Mouse (Mus musculus) erythroid progenitor cell, adult 5-6 weeks (primary cell): ENCODE results near the gene Tex44. TPM values are rescaled to one million over a fixed set of nuclear protein-coding genes. Genes with fewer than 3 reads are reported as not detected.

Experiments
- ATAC-seq: replicated peaks from 2 replicates; pipeline ENCODE4 v1.8.0; 2016; ENCODE audit warnings: moderate number of reproducible peaks, mild to moderate bottlenecking, moderate TSS enrichment, inconsistent platforms; ENCODE audit not compliant: poor library complexity, low FRiP score, severe bottlenecking
- total RNA-seq, 2 experiments: library from RNA; stranded (forward) in 1 of 2; stranded (reverse) in 1 of 2; fragments of 150-400 nt in 1 of 2; fragments of 186-747, 209-891 nt in 1 of 2; gene quantifications; 2 replicates each; pipeline versions ENCODE4 v1.2.3 to v1.2.4; 2015 to 2017; ENCODE audit warnings: low replicate concordance in 2 of 2

The Tex44 gene
- not detected in 2 replicates for total RNA-seq (2015; ENCODE audit: low replicate concordance)
- total RNA-seq (2017; ENCODE audit: low replicate concordance) = not detected in 2 replicates

DNA sequence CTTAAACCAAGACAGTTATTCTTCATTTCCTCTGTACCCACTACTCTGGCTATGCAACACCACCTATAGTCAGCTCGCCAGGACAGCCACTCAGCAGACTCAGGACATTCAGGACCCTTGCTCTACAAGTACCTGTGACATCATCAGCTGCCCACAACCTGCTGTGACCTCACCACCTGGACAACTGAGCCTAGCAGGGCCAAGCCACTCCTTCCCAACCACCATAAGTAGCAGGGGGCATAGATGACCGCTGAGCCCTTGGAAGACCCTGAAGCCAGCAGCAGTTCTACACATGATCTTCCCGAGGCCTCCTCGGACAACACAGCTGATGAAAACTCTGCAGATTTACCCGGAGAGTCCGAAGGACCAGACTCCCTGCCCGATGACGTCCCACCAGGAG lies at the start of gene Tex44, which contains the start of gene Nmur1:
Gene Tex44, plus strand, starts transcription at position 202 of the 400 bp plus-strand sequence.
Gene Nmur1, minus strand, starts transcription at position 101 of the 400 bp plus-strand sequence.
- ATAC-seq = no peak

DNA sequence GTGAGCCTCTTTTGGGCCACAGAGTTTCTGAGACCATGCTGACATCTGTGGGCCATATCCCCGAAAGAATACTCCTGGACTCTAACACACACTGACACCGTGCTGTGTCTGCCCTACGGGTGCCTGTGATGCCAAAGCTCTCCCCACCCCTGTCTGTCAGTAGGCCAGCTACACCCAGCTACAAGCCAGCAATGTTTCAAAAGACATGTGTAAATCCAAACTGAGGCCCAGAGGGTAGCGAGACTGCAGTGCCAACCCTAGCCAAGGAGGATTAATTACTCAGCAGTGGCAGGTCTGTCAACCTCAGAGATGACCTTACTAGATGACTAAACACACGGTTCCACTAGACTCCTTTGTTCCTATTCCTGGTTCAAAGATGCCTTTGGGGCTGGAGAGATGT lies 49.8 kb upstream of the Tex44 start:
- no peak for ATAC-seq

DNA sequence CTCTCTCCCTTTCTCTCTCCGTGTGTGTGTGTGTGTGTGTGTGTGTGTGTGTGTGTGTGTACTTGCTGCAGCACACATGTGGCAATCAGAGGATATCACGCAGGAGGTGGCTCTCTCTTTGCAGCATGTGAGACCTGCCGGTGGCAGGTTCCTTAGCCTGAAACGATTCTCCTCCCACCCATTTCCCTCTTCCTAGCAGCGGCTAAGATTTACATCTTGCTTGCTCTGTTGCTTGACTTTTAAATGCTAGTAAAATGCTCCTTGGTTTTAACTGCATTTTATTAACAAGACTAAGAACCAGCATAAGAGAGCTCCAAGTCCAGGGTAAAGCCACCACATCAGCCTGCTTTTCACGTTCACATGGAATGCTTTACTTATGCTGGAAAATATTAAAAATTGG lies 47.5 kb upstream of the Tex44 start:
- ATAC-seq = no peak

DNA sequence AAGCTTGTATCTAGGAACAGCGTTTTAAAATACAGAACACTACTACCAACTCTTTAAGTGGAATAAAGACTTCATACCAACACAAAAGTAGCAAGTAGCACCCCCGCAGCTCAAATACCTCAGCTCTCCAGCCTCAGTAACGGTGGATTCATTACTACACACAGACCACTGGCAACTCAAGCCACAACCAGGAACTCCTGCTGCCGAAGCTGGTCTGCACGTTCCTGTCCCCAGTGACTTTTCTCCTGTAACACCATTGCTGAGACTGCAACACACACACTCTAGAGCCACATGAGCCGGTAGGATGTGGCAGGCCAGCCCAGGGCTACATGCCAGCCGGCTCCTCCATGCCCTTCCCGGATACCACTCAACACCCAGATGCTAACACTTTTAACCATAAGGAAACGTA lies 47.0 kb upstream of the Tex44 start:
- no peak for ATAC-seq

DNA sequence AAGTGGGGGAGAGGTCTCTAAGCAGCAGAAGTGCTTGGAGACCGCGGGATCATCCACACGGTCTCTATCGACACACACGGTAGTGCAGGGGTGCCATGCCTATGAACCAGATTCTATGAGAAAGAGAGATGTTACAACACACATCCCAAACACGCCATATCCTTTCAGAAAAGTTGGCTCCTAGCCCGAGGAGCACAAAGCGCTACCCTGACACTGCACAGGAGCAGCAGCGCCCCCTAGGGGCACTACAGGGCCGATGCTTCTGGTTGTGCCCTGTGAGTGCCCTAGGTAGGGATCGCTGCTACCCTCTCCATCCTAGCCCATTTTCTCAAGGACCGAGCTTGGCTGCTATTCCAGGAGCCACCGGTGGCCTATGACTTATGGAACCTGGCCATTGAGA lies 45.1 kb upstream of the Tex44 start:
- peak; percentile 76 for ATAC-seq

DNA sequence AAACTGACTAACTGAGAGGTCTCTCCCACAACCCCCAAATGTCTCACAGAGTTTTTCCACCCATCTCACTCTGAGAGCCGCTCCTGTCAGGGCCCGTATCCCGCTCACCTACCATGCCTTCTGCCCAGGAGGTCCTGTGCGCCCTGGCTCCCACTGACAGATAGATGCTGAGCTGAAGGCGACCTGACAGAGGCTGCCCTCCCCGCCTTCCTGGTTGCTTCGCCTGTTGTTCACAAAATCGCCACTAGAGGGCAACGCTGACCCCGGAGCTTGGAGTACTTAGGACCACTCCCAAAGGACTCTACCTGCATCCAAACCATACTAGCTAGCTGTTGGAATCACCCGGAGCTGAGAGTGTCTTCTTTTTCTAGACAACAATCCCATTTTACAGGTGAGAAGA lies 36.9 kb upstream of the Tex44 start:
- peak; percentile 67; the same call in 1 of the 2 replicates for ATAC-seq

DNA sequence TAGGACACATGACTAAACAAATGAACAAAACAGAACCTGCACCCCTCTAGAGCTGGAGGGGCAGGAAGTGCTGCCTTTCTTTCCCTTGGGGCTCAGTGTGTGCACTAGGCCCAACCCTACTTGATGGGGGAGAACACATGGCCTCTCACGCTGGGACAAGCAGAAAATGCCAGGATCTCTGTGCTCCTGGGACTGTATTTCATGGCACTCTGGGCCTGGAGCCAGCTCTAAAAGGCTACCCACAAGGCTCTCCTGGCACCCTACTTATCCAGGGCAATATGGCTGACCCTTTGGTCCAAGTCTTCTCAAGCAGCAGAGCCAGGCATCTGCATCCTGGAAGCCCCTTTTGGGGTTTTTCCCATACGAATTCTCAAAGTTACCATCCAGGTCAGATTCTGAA lies 34.7 kb upstream of the Tex44 start:
- no peak for ATAC-seq

DNA sequence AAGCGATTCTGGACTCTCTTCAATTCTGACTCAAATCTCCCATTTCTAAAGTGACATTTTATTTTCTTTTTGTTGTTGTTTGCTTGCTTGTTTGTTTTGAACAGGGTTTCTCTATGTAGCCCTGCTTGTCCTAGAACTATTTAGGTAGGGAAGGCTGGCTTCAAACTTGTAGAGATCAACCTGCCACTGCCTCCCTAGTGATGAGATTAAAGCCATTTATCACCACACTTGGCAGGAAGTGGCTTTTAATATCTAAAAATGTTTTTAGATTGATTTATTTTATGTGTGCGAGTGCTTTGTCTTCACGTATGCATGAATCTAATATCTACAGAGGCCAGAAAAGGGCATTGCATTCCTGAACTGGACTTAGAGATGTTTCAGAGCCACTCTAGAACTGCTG lies 32.9 kb upstream of the Tex44 start:
- no peak for ATAC-seq

DNA sequence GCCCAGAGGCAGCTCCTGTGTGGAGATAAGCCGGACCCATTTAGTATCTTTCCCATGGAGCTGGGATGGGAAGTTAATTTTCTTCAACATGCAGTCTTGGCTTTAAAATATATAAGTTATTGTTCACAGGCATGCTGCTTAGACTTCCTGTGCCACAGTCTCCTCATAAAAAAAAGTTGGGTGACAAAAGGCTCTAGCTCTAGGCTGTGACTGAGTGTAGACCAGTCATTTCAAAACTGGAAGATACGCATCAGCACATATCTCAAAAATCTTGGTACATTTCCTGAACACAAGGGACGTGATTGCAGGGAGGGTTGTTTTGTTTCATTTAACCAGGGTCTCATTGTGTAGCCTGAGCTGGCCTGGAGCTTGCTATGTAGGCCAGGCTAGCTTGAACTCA lies 31.9 kb upstream of the Tex44 start:
- ATAC-seq = no peak

DNA sequence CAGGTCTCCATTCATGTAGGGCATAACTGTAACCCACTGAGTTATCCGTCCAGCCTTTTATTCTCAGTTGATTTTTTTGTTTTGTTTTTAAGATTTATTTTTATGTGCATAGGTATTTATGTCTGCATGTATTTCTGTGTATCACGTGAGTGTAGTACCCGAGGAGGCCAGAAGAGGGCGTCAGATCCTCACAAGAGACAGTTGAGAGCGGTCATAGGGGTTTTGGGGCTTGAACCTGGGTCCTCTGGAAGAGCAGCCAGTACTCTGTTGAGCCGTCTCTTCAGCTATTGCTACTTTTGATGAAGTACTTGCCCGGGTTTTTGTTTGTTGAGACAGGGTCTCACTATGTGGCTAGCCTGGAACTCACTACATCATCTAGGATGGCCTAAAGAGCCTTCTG lies 30.2 kb upstream of the Tex44 start:
- no peak for ATAC-seq

DNA sequence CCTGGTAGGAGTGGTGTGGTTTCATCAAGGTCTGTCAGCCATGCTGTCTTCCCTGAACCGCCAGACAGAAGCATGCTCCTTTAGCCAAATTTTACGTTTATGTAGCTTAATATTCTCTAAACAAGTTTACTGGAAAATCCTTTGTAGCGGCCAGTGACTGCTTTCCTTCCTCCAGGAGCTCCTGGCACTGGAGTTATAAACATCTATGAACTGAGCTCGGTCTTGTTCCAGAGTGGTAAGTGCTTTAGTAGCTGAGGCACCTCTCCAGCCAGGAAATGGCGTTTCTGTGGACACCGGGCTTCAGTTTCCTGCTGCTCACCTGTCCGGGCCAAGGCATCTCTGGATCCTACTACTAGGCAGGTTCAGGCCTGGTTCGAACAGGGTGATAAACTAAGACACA lies 28.5 kb upstream of the Tex44 start:
- no peak for ATAC-seq

DNA sequence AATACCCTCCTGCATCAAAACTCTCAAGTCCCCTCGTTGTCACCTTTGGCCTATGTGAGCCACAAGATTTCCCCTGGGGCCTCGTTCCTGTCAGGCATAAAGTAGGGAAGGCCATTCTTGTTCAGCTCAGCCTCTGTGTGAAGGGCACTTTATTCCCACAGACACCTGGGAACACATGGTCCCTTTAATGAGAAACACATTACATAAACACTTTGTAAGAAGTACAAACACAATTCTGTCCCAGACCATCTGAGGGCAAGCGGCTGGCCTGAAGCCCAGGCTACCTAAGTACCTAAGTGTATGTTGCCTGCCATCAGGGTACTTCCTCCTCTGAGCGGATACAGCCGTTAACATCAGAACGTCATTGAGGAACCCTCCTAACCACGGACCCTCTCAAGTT lies 27.9 kb upstream of the Tex44 start:
- ATAC-seq = no peak

DNA sequence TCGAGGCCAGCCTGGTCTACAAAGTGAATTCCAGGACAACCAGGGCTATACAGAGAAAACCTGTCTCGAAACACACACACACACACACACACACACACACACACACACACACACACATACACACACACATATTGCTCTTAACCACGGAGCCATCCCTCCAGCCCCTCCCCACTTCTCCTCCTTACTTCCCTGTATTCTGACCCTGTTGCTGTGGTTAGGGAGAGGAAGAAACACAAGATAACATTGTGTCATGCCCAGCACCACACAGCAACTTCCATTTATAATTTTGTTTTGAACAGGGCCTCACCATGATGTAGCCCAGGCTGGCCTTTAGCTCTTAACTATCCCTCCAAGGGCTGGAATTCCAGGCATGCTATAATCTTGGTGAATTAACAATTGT lies 26.8 kb upstream of the Tex44 start:
- no peak for ATAC-seq

DNA sequence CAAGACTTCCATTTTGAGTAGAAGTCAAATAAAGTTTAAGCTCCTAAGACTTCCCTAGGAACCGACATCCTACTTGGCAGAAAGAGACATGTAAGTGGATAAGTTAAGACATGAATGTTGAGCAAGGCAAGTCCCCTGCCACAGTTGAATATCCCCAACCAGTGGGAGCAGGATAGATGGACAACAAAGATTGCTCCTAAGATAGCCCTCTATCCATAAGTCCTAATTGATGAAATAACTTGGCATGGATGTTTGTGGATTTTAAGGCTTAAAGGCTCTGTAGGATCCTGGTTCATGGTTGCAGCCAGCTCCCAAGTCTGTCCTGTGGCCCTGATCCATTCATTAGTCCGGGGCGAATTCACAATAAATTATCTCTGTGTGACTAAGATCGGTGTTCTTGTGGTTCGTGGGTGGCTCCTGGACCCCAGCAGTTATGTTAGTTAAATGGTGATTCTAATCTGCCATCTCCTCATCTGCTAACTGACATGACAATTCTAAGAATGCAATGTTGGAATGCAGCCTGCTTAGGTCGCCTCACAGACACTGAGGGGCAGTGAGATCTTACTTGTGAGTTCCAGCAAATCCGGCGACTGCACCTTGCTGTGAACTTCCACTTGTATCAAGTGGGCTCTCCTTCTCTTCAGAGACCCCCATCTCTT lies 25.9 kb upstream of the Tex44 start:
- no peak for ATAC-seq

DNA sequence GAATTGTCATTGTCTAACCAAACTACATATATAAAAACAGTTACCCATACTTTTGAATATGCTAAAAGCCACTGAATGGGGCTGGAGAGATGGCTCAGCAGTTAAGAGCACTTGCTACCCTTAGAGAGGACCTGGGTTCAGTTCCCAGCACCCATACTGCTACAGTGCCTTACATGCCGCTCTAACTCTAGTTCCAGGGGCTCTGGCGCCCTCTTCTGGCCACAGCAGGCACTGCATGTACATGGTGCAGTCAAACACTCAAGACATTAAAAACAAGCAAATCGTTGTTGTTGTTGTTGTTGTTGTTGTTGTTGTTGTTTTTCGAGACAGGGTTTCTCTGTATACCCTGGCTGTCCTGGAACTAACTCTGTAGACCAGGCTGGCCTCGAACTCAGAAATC lies 21.3 kb upstream of the Tex44 start:
- ATAC-seq = no peak

DNA sequence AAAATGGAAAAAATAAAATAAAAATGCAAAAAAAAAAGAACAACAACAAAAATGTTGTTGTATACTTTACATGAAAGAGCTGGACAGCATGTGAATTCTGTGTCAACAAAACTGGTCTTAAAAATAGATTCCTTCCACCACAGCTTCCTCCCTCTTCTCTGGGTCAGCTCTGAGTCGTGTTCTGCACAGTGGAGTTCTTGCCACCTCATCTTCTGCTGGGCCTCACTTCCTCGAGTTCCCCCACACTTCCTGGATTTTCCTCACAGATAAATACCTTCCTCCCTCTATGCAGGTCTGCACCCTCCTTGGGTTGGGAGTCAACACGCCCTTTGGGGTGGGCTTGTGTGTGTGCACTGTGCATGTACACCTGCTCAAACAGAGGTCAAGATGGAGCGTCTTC lies 19.8 kb upstream of the Tex44 start:
- ATAC-seq = no peak

DNA sequence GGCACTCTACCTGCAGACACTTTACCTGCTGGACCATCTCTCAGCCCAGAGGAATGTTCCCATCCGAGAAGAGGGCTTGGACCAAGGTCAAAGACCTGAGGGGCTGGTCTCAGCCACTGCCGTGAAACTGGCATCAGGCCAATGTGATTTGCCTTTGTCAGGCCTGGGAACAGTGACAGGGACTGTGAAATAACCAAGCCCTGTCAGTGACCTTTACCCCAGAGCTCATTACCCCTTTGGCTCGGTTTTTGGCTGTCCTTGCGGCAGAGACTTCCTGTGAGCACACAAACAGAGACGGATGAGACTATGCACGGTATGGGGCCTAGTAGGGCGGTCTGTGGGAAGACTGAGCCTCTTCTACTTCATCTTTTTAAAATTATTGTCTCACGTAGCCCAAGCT lies 19.2 kb upstream of the Tex44 start:
- ATAC-seq = no peak

DNA sequence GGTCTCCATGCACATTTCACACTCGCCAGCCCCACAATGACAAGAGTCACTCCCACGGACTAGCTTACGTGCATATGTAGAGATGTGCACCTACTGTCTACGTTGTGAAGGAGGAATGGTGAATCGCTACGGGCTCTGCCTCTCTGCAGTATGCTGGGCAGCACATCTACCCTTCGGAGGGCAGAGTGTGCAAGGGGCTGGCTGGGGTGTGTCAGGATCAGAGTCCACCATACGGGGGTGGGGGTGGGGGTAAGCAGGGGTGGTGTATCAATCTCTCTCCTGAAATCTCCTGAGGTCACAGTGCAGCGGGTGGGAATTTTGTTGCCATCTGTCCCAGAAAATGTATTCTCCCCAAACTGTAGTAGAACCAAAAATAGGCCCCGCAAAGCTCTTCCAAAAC lies 17.6 kb upstream of the Tex44 start:
- no peak for ATAC-seq

DNA sequence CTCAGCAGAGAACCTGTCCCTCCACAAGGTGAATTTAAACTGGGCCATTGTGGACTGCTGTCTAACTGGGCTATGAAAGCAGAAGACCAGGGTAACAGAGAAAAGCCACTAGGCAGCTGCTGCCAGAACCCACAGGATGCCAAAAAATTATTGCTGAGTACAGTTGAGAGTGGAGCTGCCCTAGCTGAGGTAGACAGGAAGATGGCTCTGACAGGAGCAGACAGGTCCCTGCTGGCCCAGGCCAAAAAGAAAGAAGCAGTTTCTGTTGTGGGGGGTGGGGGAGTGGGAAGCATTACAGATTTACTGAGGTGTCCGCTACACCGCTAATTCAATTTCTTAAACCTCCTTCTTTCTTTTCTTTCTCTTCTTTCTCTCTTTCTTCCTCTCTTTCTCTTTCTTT lies 16.7 kb upstream of the Tex44 start:
- no peak for ATAC-seq

DNA sequence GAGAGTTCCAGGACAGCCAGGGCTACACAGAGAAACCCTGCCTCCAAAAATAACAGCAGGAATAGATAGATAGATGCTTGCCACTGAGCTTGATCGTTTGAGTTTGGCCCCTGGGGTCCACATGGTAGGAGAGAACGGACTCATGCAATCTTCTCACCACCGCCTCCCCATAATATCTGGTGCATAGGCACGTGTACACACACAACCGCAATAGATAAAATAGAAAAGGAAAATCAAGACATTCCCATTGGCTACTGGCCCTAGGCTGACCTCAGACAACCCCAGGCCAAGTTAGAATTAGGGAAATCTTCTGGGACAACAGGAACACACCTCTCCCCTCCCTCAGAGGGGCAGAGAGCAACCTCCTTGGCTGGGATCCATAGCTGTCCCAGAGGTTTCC lies 11.4 kb upstream of the Tex44 start:
- ATAC-seq = no peak

DNA sequence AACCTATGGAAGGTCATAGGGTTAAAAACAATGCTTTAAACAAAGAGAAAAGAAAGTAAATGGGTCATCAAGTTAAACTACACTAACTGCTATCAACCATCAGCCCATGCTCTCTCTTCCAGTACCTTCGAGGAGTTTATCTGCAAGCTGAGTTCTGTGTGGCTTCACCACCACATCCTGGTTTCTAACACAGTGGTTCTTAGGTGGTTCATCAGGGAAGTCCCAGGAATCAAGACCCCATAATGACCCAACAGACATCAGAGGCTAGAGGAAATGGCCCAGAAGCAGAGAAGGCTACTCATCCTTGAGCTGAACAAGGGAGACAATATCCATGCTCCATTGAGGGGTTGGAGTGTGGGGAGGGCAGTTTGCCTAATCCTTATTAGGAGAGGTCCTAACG lies 11.0 kb upstream of the Tex44 start:
- no peak for ATAC-seq

DNA sequence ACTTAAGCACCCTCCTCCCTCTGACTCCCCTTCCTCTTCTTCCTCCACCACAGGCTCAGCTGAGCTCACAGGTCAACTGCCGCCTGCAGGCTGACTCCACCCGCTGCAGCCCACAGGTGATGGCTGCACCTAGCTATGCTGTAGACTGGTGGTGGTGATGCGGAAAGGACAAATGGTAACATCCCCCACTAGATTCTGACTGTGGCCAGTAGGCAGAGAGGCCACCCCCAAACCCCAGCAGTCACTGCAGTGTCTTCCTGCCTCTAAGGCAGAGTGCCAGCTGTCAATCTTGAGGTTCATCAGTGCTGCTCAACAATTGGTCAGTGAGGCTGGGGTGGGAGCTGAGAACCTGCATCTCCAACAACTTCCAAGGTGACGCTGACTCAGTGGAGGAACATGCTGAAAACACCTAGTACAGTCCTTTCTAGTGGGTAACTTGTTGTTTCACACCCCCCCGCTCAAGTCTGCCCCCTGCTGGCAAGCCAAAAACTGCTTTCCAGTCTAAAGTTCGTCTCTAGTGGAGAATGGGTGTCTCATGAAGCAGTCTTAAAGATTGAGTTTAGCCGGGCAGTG lies 10.4 kb upstream of the Tex44 start:
- 0 out of 2 replicates have a peak, but pooled peaks have one; percentile 23 for ATAC-seq
